Mouse (Mus musculus) adrenal gland, postnatal 36 days (tissue): ENCODE data around the gene Ceacam13. TPM values are rescaled to one million over a fixed set of nuclear protein-coding genes. Genes with fewer than 3 reads are reported as not detected.
"Not testable (repeated sequence)": the region's sequence is repeated elsewhere in the genome, so short reads cannot be mapped to it uniquely, and the experiment has no call there.

Experiments
- DNase-seq, 2 experiments: peaks; one replicate each; pipeline ENCODE4 v3.0.0; 2021; ENCODE audit warnings: mixed read lengths in 1 of 2
- long read RNA-seq, 2 experiments: library from polyadenylated mRNA; stranded (forward); transcript quantifications; one replicate each; pipeline ENCODE4 v2.0.0; 2021; ENCODE audit warnings: borderline sequencing depth in 2 of 2
- microRNA-seq: library from miRNA; unstranded; fragments of <30 nt; microRNA quantifications from one replicate; pipeline ENCODE4 v1.2.0, GENCODE M21; 2021
- total RNA-seq, 2 experiments: library from RNA; stranded (reverse); gene quantifications; 2 replicates each; pipeline ENCODE4 v1.2.3; 2021

The Ceacam13 gene
- not detected for total RNA-seq
- long read RNA-seq, experiment 1, result 0 reads
- long read RNA-seq, experiment 2, result 0 reads

GRCm38 (mm10) chr7:18009589-18009988, at the start of gene Ceacam13:
Gene Ceacam13 (plus strand): TSS chr7:18009889.
- DNase-seq, result no peak

DNA sequence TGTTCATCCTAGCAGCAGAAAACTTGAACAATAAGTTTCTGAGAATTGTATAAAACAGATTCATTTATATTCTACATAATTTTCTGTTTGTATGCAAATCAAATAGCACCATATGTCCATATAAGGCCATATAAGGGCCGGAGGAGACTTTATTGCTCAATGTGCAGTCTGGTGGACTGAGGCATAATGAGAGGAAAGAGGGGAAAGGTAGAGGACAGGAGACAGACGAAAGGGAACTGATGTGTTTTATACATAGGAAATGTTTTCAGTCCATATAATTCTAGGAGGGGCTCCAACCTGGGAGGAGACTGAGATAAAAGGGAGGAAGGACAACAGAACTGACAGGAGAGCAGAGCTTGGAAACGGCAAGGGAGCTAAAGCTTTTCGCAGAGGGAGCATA, 37.9 kb upstream of the Ceacam13 start, which contains the start of gene Ceacam11:
Ceacam11 (plus strand) TSS at position 301 of the 400 bp plus-strand sequence.
- DNase-seq, result no peak

- DNase-seq, result not testable (repeated sequence)
These were observed 8.6 kb upstream of the Ceacam13 start for GRCm38 (mm10) chr7:18001131-18001530.

DNA sequence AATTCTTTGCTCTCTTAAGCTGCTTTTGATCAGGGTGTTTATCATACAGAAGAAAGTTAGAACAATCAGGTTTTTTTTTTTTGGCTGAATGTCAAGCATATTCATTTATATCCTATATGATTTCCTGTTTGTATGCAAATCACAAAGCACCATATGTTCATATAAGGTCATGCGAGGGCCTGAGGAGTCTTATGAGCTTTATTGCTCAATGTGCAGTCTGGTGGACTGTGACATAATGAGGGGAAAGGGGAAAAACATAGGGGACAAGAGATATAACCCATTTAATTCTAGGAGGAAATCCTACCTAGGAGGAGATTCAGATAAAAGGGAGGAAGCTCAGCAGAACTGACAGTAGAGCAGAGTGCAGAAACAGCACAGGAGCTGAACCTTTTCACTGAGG, 55.9 kb downstream of the Ceacam13 start, which contains the start of gene Ceacam12:
Ceacam12 (plus strand) TSS at position 301 of the 400 bp plus-strand sequence.
- DNase-seq, result no peak

Small RNA genes within 50 kb of the gene (microRNA-seq; reads per million reads assigned to microRNA genes)
- not detected for gene Gm22414

Other genes with a start within 250 kb of the Ceacam13 start
- not detected for gene Ceacam14, start 197.3 kb upstream of the Ceacam13 start, total RNA-seq
- gene Gm5155, start 138.1 kb upstream of the Ceacam13 start, total RNA-seq, result not detected
- gene Ceacam11, start 37.8 kb upstream of the Ceacam13 start, total RNA-seq, result not detected
- not detected for gene Ceacam12, start 56.0 kb downstream of the Ceacam13 start, total RNA-seq
- gene Igfl3, start 166.6 kb downstream of the Ceacam13 start, total RNA-seq, result not detected
- not detected for gene Mill1, start 235.5 kb downstream of the Ceacam13 start, total RNA-seq